Mouse (Mus musculus): Measurements from ENCODE around the gene Inppl1. TPM values are rescaled to one million over a fixed set of nuclear protein-coding genes. Genes with fewer than 3 reads are reported as not detected.

Gene Inppl1
- polyA plus RNA-seq (2017; shearing (Covaris generic)) = 9.6 TPM

GRCm38 (mm10) chr7:101837606-101838471, at the start of gene Inppl1:
Gene Inppl1, minus strand, starts transcription at chr7:101838229.

GRCm38 (mm10) chr7:101870629-101871028, 32.6 kb upstream of the Inppl1 start, which contains the start of gene Folr1:
Gene Folr1, minus strand, starts transcription at chr7:101870788.

GRCm38 (mm10) chr7:101863415-101863814, 25.4 kb upstream of the Inppl1 start, which contains the start of gene Anapc15:
Gene Anapc15, plus strand, starts transcription at chr7:101863715.

GRCm38 (mm10) chr7:101857094-101857493, 19.1 kb upstream of the Inppl1 start, which contains the start of gene Folr2:
Gene Folr2, minus strand, starts transcription at chr7:101857194.

GRCm38 (mm10) chr7:101817861-101818401, 20.1 kb downstream of the Inppl1 start, which contains the start of gene Phox2a:
Gene Phox2a, plus strand, starts transcription at chr7:101818313.

Other genes starting within 250 kb of the Inppl1 start
- 31.6 TPM for gene Clpb, start 174.6 kb downstream of the Inppl1 start, polyA plus RNA-seq (2017; shearing (Covaris generic))
- gene Phox2a, start 19.9 kb downstream of the Inppl1 start, polyA plus RNA-seq (2017; shearing (Covaris generic)) = not detected
- gene Folr2, start 19.0 kb upstream of the Inppl1 start, polyA plus RNA-seq (2017; shearing (Covaris generic)) = not detected
- 31.1 TPM for gene Anapc15, start 25.5 kb upstream of the Inppl1 start, polyA plus RNA-seq (2017; shearing (Covaris generic))
- not detected for gene Folr1, start 32.6 kb upstream of the Inppl1 start, polyA plus RNA-seq (2017; shearing (Covaris generic))
- 83.3 TPM for gene Lamtor1, start 67.7 kb upstream of the Inppl1 start, polyA plus RNA-seq (2017; shearing (Covaris generic))
- 0.57 TPM for gene Tomt, start 68.1 kb upstream of the Inppl1 start, polyA plus RNA-seq (2017; shearing (Covaris generic))
- gene Lrrc51, start 95.7 kb upstream of the Inppl1 start, polyA plus RNA-seq (2017; shearing (Covaris generic)) = 0.44 TPM
- 138 TPM for gene Numa1, start 95.9 kb upstream of the Inppl1 start, polyA plus RNA-seq (2017; shearing (Covaris generic))
- gene Il18bp, start 180.5 kb upstream of the Inppl1 start, polyA plus RNA-seq (2017; shearing (Covaris generic)) = 3.2 TPM
- 20.0 TPM for gene Rnf121, start 227.2 kb upstream of the Inppl1 start, polyA plus RNA-seq (2017; shearing (Covaris generic))
- gene Xndc1, start 227.3 kb upstream of the Inppl1 start, polyA plus RNA-seq (2017; shearing (Covaris generic)) = 27.8 TPM
- 0.20 TPM for gene Xntrpc, start 227.5 kb upstream of the Inppl1 start, polyA plus RNA-seq (2017; shearing (Covaris generic))
- gene Trpc2, start 244.9 kb upstream of the Inppl1 start, polyA plus RNA-seq (2017; shearing (Covaris generic)) = not detected